Mouse (Mus musculus): ENCODE data around the gene Ifna4. TPM values are rescaled to one million over a fixed set of nuclear protein-coding genes. Genes with fewer than 3 reads are reported as not detected.

Ifna4 gene
- polyA plus RNA-seq, 1 experiment from 2014 or later = not detected

DNA sequence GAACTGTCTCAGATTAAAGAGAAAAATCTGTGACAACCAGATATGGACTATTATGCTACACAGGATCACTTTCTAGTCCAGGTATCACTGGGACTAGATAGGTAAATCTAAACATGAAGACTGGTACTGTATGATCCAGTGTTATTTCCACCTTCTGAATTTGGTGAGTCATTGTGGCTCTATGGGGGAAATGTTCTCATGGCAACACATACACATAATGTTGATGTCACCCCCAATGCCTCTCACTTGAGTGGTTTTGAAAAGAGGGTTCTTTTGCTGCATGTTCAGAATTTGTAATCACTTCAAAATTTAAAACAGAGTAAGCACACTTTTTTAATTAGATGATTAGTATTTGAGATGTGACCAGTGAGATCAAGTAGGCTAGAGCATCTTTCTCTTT is 46.6 kb downstream of the Ifna4 start:
- no peaks in the 10 kb centered on the region for H3K27me3 ChIP-seq (ENCODE audit: control insufficient read depth, insufficient read depth, low read length)
- DNase-seq (ENCODE audit: low spot score) (no peak), ATAC-seq (ENCODE audit: low FRiP score, low TSS enrichment) (no peak)
- TF ChIP-seq EP300 (optimal IDR thresholded peaks at IDR 0.05) (no peak), CTCF (IDR thresholded peaks at IDR 0.05; ENCODE audit: low read depth) (no peak)
- no peaks in the 10 kb centered on the region for H3K36me3 ChIP-seq (ENCODE audit: control insufficient read depth, insufficient read depth, low read length)
- H3K27ac ChIP-seq (replicated peaks) = no peak overlapping the region
- no peaks in the 10 kb centered on the region for H3K9me3 ChIP-seq (ENCODE audit: control insufficient read depth, low read length)
- no peak overlapping the region for H3K4me2 ChIP-seq (replicated peaks; ENCODE audit: low read depth)
- H3K4me1 ChIP-seq (replicated peaks; ENCODE audit: control insufficient read depth, insufficient read depth) = no peaks in the 10 kb centered on the region
- H3K9ac ChIP-seq (ENCODE audit: low read length) = no peak overlapping the region
- no peak overlapping the region for H3K4me3 ChIP-seq (ENCODE audit: low read depth, low read length)

Other genes with a start within 250 kb of the Ifna4 start
- not detected in 2 replicates for gene Ifna9, start 249.5 kb upstream of the Ifna4 start, polyA plus RNA-seq (2015; fragmentation: Nextera tagmentation; extraction: Ambion mirVana)
- gene Ifna12, start 238.5 kb upstream of the Ifna4 start, polyA plus RNA-seq (2015; fragmentation: Nextera tagmentation; extraction: Ambion mirVana) = not detected in 2 replicates
- not detected in 2 replicates for gene C87499, start 207.4 kb upstream of the Ifna4 start, polyA plus RNA-seq (2015; fragmentation: Nextera tagmentation; extraction: Ambion mirVana)
- not detected in 2 replicates for gene Ifna13, start 197.4 kb upstream of the Ifna4 start, polyA plus RNA-seq (2015; fragmentation: Nextera tagmentation; extraction: Ambion mirVana)
- gene Ifna16, start 164.9 kb upstream of the Ifna4 start, polyA plus RNA-seq (2015; fragmentation: Nextera tagmentation; extraction: Ambion mirVana) = not detected in 2 replicates
- not detected in 2 replicates for gene Ifna2, start 157.9 kb upstream of the Ifna4 start, polyA plus RNA-seq (2015; fragmentation: Nextera tagmentation; extraction: Ambion mirVana)
- gene Ifnab, start 150.5 kb upstream of the Ifna4 start, polyA plus RNA-seq (2015; fragmentation: Nextera tagmentation; extraction: Ambion mirVana) = not detected in 2 replicates
- gene Gm26566, start 120.1 kb upstream of the Ifna4 start, polyA plus RNA-seq (2015; fragmentation: Nextera tagmentation; extraction: Ambion mirVana) = 0.19 and 0.51 TPM in 2 replicates
- 39.8 and 40.6 TPM in 2 replicates for gene Klhl9, start 119.4 kb upstream of the Ifna4 start, polyA plus RNA-seq (2015; fragmentation: Nextera tagmentation; extraction: Ambion mirVana)
- gene Gm13271, start 87.0 kb upstream of the Ifna4 start, polyA plus RNA-seq (2015; fragmentation: Nextera tagmentation; extraction: Ambion mirVana) = not detected in 2 replicates
- 0.21 and 0.24 TPM in 2 replicates for gene Gm13283, start 81.7 kb upstream of the Ifna4 start, polyA plus RNA-seq (2015; fragmentation: Nextera tagmentation; extraction: Ambion mirVana)
- 0.55 TPM in 1 of 2 replicates, not detected in the other for gene Gm13290, start 68.0 kb upstream of the Ifna4 start, polyA plus RNA-seq (2015; fragmentation: Nextera tagmentation; extraction: Ambion mirVana)
- gene Gm13289, start 64.9 kb upstream of the Ifna4 start, polyA plus RNA-seq (2015; fragmentation: Nextera tagmentation; extraction: Ambion mirVana) = not detected in 2 replicates
- gene Gm13272, start 62.0 kb upstream of the Ifna4 start, polyA plus RNA-seq (2015; fragmentation: Nextera tagmentation; extraction: Ambion mirVana) = not detected in 2 replicates
- gene Ifnz, start 59.7 kb upstream of the Ifna4 start, polyA plus RNA-seq (2015; fragmentation: Nextera tagmentation; extraction: Ambion mirVana) = 0.25 and 0.47 TPM in 2 replicates
- gene Gm13276, start 56.2 kb upstream of the Ifna4 start, polyA plus RNA-seq (2015; fragmentation: Nextera tagmentation; extraction: Ambion mirVana) = 0.45 TPM in 1 of 2 replicates, not detected in the other
- not detected in 2 replicates for gene Gm13277, start 53.2 kb upstream of the Ifna4 start, polyA plus RNA-seq (2015; fragmentation: Nextera tagmentation; extraction: Ambion mirVana)
- not detected in 2 replicates for gene Gm13278, start 50.3 kb upstream of the Ifna4 start, polyA plus RNA-seq (2015; fragmentation: Nextera tagmentation; extraction: Ambion mirVana)
- not detected in 2 replicates for gene Gm13275, start 47.4 kb upstream of the Ifna4 start, polyA plus RNA-seq (2015; fragmentation: Nextera tagmentation; extraction: Ambion mirVana)
- not detected in 2 replicates for gene Gm13279, start 44.5 kb upstream of the Ifna4 start, polyA plus RNA-seq (2015; fragmentation: Nextera tagmentation; extraction: Ambion mirVana)
- 0.92 and 1.3 TPM in 2 replicates for gene Gm13285, start 42.2 kb upstream of the Ifna4 start, polyA plus RNA-seq (2015; fragmentation: Nextera tagmentation; extraction: Ambion mirVana)
- not detected in 2 replicates for gene Gm13287, start 38.6 kb upstream of the Ifna4 start, polyA plus RNA-seq (2015; fragmentation: Nextera tagmentation; extraction: Ambion mirVana)
- not detected in 2 replicates for gene Gm13288, start 36.3 kb upstream of the Ifna4 start, polyA plus RNA-seq (2015; fragmentation: Nextera tagmentation; extraction: Ambion mirVana)
- gene Ifna7, start 25.6 kb upstream of the Ifna4 start, polyA plus RNA-seq (2015; fragmentation: Nextera tagmentation; extraction: Ambion mirVana) = not detected in 2 replicates
- not detected in 2 replicates for gene Ifna11, start 21.9 kb upstream of the Ifna4 start, polyA plus RNA-seq (2015; fragmentation: Nextera tagmentation; extraction: Ambion mirVana)
- not detected in 2 replicates for gene Ifna6, start 14.4 kb upstream of the Ifna4 start, polyA plus RNA-seq (2015; fragmentation: Nextera tagmentation; extraction: Ambion mirVana)
- not detected in 2 replicates for gene Ifna5, start 6.3 kb upstream of the Ifna4 start, polyA plus RNA-seq (2015; fragmentation: Nextera tagmentation; extraction: Ambion mirVana)
- not detected in 2 replicates for gene Ifna1, start 8.2 kb downstream of the Ifna4 start, polyA plus RNA-seq (2015; fragmentation: Nextera tagmentation; extraction: Ambion mirVana)
- gene Ifne, start 38.3 kb downstream of the Ifna4 start, polyA plus RNA-seq (2015; fragmentation: Nextera tagmentation; extraction: Ambion mirVana) = 0.85 and 1.1 TPM in 2 replicates